7 mouse cellular contexts compared by ENCODE assay signal in genomic region chr8:78213074-78213473, GRCm38 (mm10). TPM values are rescaled to one million over a fixed set of nuclear protein-coding genes. Genes with fewer than 3 reads are reported as not detected.
A peak's percentile ranks its signal among the peaks of the same experiment; 100 is the strongest.
DNase-seq lines count a peak whose midpoint lies in the region; ATAC-seq and TF ChIP-seq lines count a peak whose summit lies in the region.

Ttc29 (plus strand) TSS chr8:78213297.

- no peaks in the 10 kb centered on the region for H3K9me3 ChIP-seq in G1E (replicated peaks)
- H3K9me3 ChIP-seq in lung, embryonic 15.5 days = no peaks in the 10 kb centered on the region

- peak; percentile 70 for DNase-seq in G1E (ENCODE audit: low spot score)
- DNase-seq in brain, adult 2 months (ENCODE audit: low read depth, low spot score) = peak; percentile 17
- peak; percentile 25 for DNase-seq in layer of hippocampus, adult 9-11 months
- peak; percentile 7 for DNase-seq in right cerebral cortex, adult 18-20 months
- no peak for DNase-seq in c-Kit-positive CD71-positive TER-119-positive erythroid progenitor cells, embryonic 14.5 days (ENCODE audit: low spot score)

- no peak within 1 kb of the TSS for H3K9ac ChIP-seq in lung, embryonic 15.5 days

- no peaks in the 10 kb centered on the region for H3K27me3 ChIP-seq in G1E (ENCODE audit: insufficient read depth, low read length)
- H3K27me3 ChIP-seq in lung, embryonic 15.5 days = no peaks in the 10 kb centered on the region

- H3K4me3 ChIP-seq in G1E (ENCODE audit: low read depth, low read length) = peak within 1 kb of the TSS; percentile 66
- H3K4me3 ChIP-seq in lung, embryonic 15.5 days = no peak within 1 kb of the TSS

- peaks cover 5% of the 10 kb centered on the region for H3K36me3 ChIP-seq in G1E (replicated peaks)
- no peaks in the 10 kb centered on the region for H3K36me3 ChIP-seq in lung, embryonic 15.5 days

- TF ChIP-seq CTCF in G1E (IDR thresholded peaks at IDR 0.05; ENCODE audit: low read depth, low read length) = no peak

- peak; percentile 75 for ATAC-seq in G1E (ENCODE audit: extremely low read depth, insufficient number of reproducible peaks, low FRiP score, poor library complexity, severe bottlenecking)
- 0 out of 2 replicates have a peak, but pooled peaks have one; percentile 9 for ATAC-seq in granulocyte monocyte progenitor cell, adult 5-6 weeks (replicated peaks; ENCODE audit: poor library complexity, severe bottlenecking)
- peak; percentile 97 for ATAC-seq in lung, embryonic 15.5 days (ENCODE audit: borderline replicate concordance, extremely low read depth, low FRiP score, low TSS enrichment)

- peaks cover 57% of the 10 kb centered on the region for H3K4me1 ChIP-seq in G1E (ENCODE audit: insufficient read depth, low read depth, low read length)
- H3K4me1 ChIP-seq in lung, embryonic 15.5 days = peaks cover 9% of the 10 kb centered on the region

- 3% methylated on average over 11 of the region's 11 CpGs for WGBS in lung, embryonic 15.5 days

- no peak within 1 kb of the TSS for H3K27ac ChIP-seq in lung, embryonic 15.5 days

- peak within 1 kb of the TSS; percentile 44 for H3K4me2 ChIP-seq in lung, embryonic 15.5 days

RNA-seq across cellular contexts. Expression of gene Ttc29, which starts in this region (rescaled TPM):
- total RNA-seq in G1E (2014; fragmentation: Nextera tagmentation) (2.7 and 2.8 TPM in 2 replicates), G1E (2017) (0.38 and 0.76 TPM in 2 replicates)
- polyA plus RNA-seq in G1E (2012) = 0.58 and 1.2 TPM in 2 replicates
- total RNA-seq in granulocyte monocyte progenitor cell, adult 5-6 weeks (2014; fragmentation: Nextera tagmentation) = not detected in 2 replicates
- total RNA-seq in granulocyte monocyte progenitor cell, adult 5-6 weeks (2017) = not detected in 2 replicates
- polyA plus RNA-seq in lung, embryonic 15.5 days (2015; fragmentation: Nextera tagmentation; extraction: Ambion mirVana) = 1.3 and 2.0 TPM in 2 replicates

Comparison
In these comparisons a context has a peak if more than half of its experiments do, and no peak if none do; other contexts are left out.
1. Peak in ATAC-seq in granulocyte monocyte progenitor cell, adult 5-6 weeks; RNA of the gene not detected or under 1 TPM.
2. ATAC-seq: peak in every context shown above with its lines; median percentile 97 in lung, embryonic 15.5 days; 75 in G1E; 9 in granulocyte monocyte progenitor cell, adult 5-6 weeks.